Mouse (Mus musculus): Measurements from ENCODE around the gene Kctd11. TPM values are rescaled to one million over a fixed set of nuclear protein-coding genes. Genes with fewer than 3 reads are reported as not detected.

Gene Kctd11
- polyA plus RNA-seq, 1 experiment from 2014 or later, result 2.2 TPM

GRCm38 (mm10) chr11:69913554-69914371 is 32.6 kb upstream of the Kctd11 start, which contains the start of gene Gps2:
Gene Gps2, plus strand, starts transcription at chr11:69913888.
- H3K9me3 ChIP-seq (ENCODE audit: control insufficient read depth, low read length), result no peaks in the 10 kb centered on the region
- 2% methylated on average over 60 of the region's 61 CpGs for WGBS
- H3K27ac ChIP-seq (ENCODE audit: low read depth, low read length), result peak within 1 kb of the TSS; percentile 88
- peak; percentile 92 for ATAC-seq
- H3K4me1 ChIP-seq (ENCODE audit: control insufficient read depth, insufficient read depth, low read depth, low read length), result peaks cover 23% of the 10 kb centered on the region
- no peaks in the 10 kb centered on the region for H3K27me3 ChIP-seq (replicated peaks; ENCODE audit: control insufficient read depth, insufficient read depth, low read length)
- H3K4me2 ChIP-seq (ENCODE audit: low read length), result peak within 1 kb of the TSS; percentile 99
- peak within 1 kb of the TSS; percentile 89 for H3K9ac ChIP-seq (ENCODE audit: low read depth, low read length)
- H3K4me3 ChIP-seq (ENCODE audit: low read length), result peak within 1 kb of the TSS; percentile 86
- peaks cover 69% of the 10 kb centered on the region for H3K36me3 ChIP-seq (ENCODE audit: control insufficient read depth, insufficient read depth, low read length)

GRCm38 (mm10) chr11:69912716-69913530 is 31.7 kb upstream of the Kctd11 start:
- Histone ChIP-seq H3K4me2 (ENCODE audit: low read length) (peak overlapping the region; percentile 99), H3K9me3 (ENCODE audit: control insufficient read depth, low read length) (no peaks in the 10 kb centered on the region), H3K36me3 (ENCODE audit: control insufficient read depth, insufficient read depth, low read length) (peaks cover 69% of the 10 kb centered on the region), H3K4me1 (ENCODE audit: control insufficient read depth, insufficient read depth, low read depth, low read length) (peaks cover 23% of the 10 kb centered on the region), H3K4me3 (ENCODE audit: low read length) (peak overlapping the region; percentile 86), H3K9ac (ENCODE audit: low read depth, low read length) (no peak overlapping the region), H3K27me3 (replicated peaks; ENCODE audit: control insufficient read depth, insufficient read depth, low read length) (no peaks in the 10 kb centered on the region), H3K27ac (ENCODE audit: low read depth, low read length) (no peak overlapping the region)
- WGBS, result 78% methylated on average over 15 of the region's 15 CpGs
- no peak; the same call in 1 of the 2 replicates for ATAC-seq

- Histone ChIP-seq H3K9me3 (ENCODE audit: control insufficient read depth, low read length) (no peaks in the 10 kb centered on the region), H3K4me2 (ENCODE audit: low read length) (no peak overlapping the region), H3K36me3 (ENCODE audit: control insufficient read depth, insufficient read depth, low read length) (peaks cover 70% of the 10 kb centered on the region), H3K27me3 (replicated peaks; ENCODE audit: control insufficient read depth, insufficient read depth, low read length) (no peaks in the 10 kb centered on the region), H3K4me1 (ENCODE audit: control insufficient read depth, insufficient read depth, low read depth, low read length) (peaks cover 23% of the 10 kb centered on the region), H3K27ac (ENCODE audit: low read depth, low read length) (no peak overlapping the region), H3K4me3 (ENCODE audit: low read length) (no peak overlapping the region), H3K9ac (ENCODE audit: low read depth, low read length) (no peak overlapping the region)
- WGBS, result 92% methylated on average over 5 of the region's 6 CpGs
- no peak for ATAC-seq
Observed at GRCm38 (mm10) chr11:69911701-69912100, 30.5 kb upstream of the Kctd11 start.

- Histone ChIP-seq H3K4me1 (ENCODE audit: control insufficient read depth, insufficient read depth, low read depth, low read length) (peaks cover 23% of the 10 kb centered on the region), H3K27me3 (replicated peaks; ENCODE audit: control insufficient read depth, insufficient read depth, low read length) (no peaks in the 10 kb centered on the region), H3K27ac (ENCODE audit: low read depth, low read length) (no peak overlapping the region), H3K4me3 (ENCODE audit: low read length) (no peak overlapping the region), H3K4me2 (ENCODE audit: low read length) (no peak overlapping the region), H3K9ac (ENCODE audit: low read depth, low read length) (no peak overlapping the region), H3K36me3 (ENCODE audit: control insufficient read depth, insufficient read depth, low read length) (peaks cover 72% of the 10 kb centered on the region), H3K9me3 (ENCODE audit: control insufficient read depth, low read length) (no peaks in the 10 kb centered on the region)
- 94% methylated on average over 17 of the region's 17 CpGs for WGBS
- no peak for ATAC-seq
Observed at GRCm38 (mm10) chr11:69910781-69911560, 29.8 kb upstream of the Kctd11 start.

GRCm38 (mm10) chr11:69910177-69910576 is 29.0 kb upstream of the Kctd11 start:
- WGBS, result 94% methylated on average over 8 of the region's 8 CpGs
- ATAC-seq, result no peak
- no peak overlapping the region for H3K27ac ChIP-seq (ENCODE audit: low read depth, low read length)
- H3K4me2 ChIP-seq (ENCODE audit: low read length), result no peak overlapping the region
- H3K9ac ChIP-seq (ENCODE audit: low read depth, low read length), result no peak overlapping the region
- H3K4me1 ChIP-seq (ENCODE audit: control insufficient read depth, insufficient read depth, low read depth, low read length), result peaks cover 15% of the 10 kb centered on the region
- H3K9me3 ChIP-seq (ENCODE audit: control insufficient read depth, low read length), result no peaks in the 10 kb centered on the region
- H3K4me3 ChIP-seq (ENCODE audit: low read length), result no peak overlapping the region
- no peaks in the 10 kb centered on the region for H3K27me3 ChIP-seq (replicated peaks; ENCODE audit: control insufficient read depth, insufficient read depth, low read length)
- peaks cover 69% of the 10 kb centered on the region for H3K36me3 ChIP-seq (ENCODE audit: control insufficient read depth, insufficient read depth, low read length)

- Histone ChIP-seq H3K36me3 (ENCODE audit: control insufficient read depth, insufficient read depth, low read length) (peaks cover 75% of the 10 kb centered on the region), H3K4me3 (ENCODE audit: low read length) (no peak overlapping the region), H3K9me3 (ENCODE audit: control insufficient read depth, low read length) (no peaks in the 10 kb centered on the region), H3K27ac (ENCODE audit: low read depth, low read length) (no peak overlapping the region), H3K4me2 (ENCODE audit: low read length) (no peak overlapping the region), H3K9ac (ENCODE audit: low read depth, low read length) (no peak overlapping the region), H3K27me3 (replicated peaks; ENCODE audit: control insufficient read depth, insufficient read depth, low read length) (no peaks in the 10 kb centered on the region), H3K4me1 (ENCODE audit: control insufficient read depth, insufficient read depth, low read depth, low read length) (peaks cover 5% of the 10 kb centered on the region)
- no peak for ATAC-seq
- WGBS, result 90% methylated on average over 5 of the region's 5 CpGs
Observed at GRCm38 (mm10) chr11:69909174-69909573, 28.0 kb upstream of the Kctd11 start.

- Histone ChIP-seq H3K9ac (ENCODE audit: low read depth, low read length) (no peak overlapping the region), H3K4me2 (ENCODE audit: low read length) (no peak overlapping the region), H3K4me1 (ENCODE audit: control insufficient read depth, insufficient read depth, low read depth, low read length) (peaks cover 5% of the 10 kb centered on the region), H3K9me3 (ENCODE audit: control insufficient read depth, low read length) (no peaks in the 10 kb centered on the region), H3K4me3 (ENCODE audit: low read length) (no peak overlapping the region), H3K36me3 (ENCODE audit: control insufficient read depth, insufficient read depth, low read length) (peaks cover 79% of the 10 kb centered on the region), H3K27me3 (replicated peaks; ENCODE audit: control insufficient read depth, insufficient read depth, low read length) (no peaks in the 10 kb centered on the region), H3K27ac (ENCODE audit: low read depth, low read length) (no peak overlapping the region)
- WGBS, result 95% methylated on average over 11 of the region's 11 CpGs
- ATAC-seq, result no peak
Observed at GRCm38 (mm10) chr11:69908645-69909044, 27.4 kb upstream of the Kctd11 start.

- Histone ChIP-seq H3K4me3 (ENCODE audit: low read length) (no peak overlapping the region), H3K27ac (ENCODE audit: low read depth, low read length) (no peak overlapping the region), H3K9ac (ENCODE audit: low read depth, low read length) (no peak overlapping the region), H3K4me1 (ENCODE audit: control insufficient read depth, insufficient read depth, low read depth, low read length) (peaks cover 16% of the 10 kb centered on the region), H3K4me2 (ENCODE audit: low read length) (no peak overlapping the region), H3K27me3 (replicated peaks; ENCODE audit: control insufficient read depth, insufficient read depth, low read length) (no peaks in the 10 kb centered on the region), H3K9me3 (ENCODE audit: control insufficient read depth, low read length) (no peaks in the 10 kb centered on the region), H3K36me3 (ENCODE audit: control insufficient read depth, insufficient read depth, low read length) (peaks cover 44% of the 10 kb centered on the region)
- no peak for ATAC-seq
- WGBS, result 97% methylated on average over 9 of the region's 9 CpGs
Observed at GRCm38 (mm10) chr11:69904311-69904710, 23.1 kb upstream of the Kctd11 start.
